Mouse (Mus musculus) forelimb bud, embryonic 11.5 days (tissue): ENCODE measurements around the gene Lrig1.

Source experiments
- DNase-seq: peaks from one replicate; pipeline ENCODE4 v3.0.0-alpha.2; 2012; ENCODE audit warnings: low read depth, low spot score

Lrig1 gene

GRCm38 (mm10) chr6:94618671-94619070, 81.3 kb downstream of the Lrig1 start:
- peak; percentile 39 for DNase-seq

- no peak for DNase-seq
Measured at GRCm38 (mm10) chr6:94615936-94616335, 84.0 kb downstream of the Lrig1 start.

GRCm38 (mm10) chr6:94614346-94614745, 85.6 kb downstream of the Lrig1 start:
- no peak for DNase-seq

- DNase-seq, result no peak
Measured at GRCm38 (mm10) chr6:94613235-94613895, 86.6 kb downstream of the Lrig1 start.

GRCm38 (mm10) chr6:94604546-94604945, 95.4 kb downstream of the Lrig1 start:
- DNase-seq, result no peak

GRCm38 (mm10) chr6:94604072-94604471, 95.9 kb downstream of the Lrig1 start:
- no peak for DNase-seq

GRCm38 (mm10) chr6:94601811-94602210, 98.1 kb downstream of the Lrig1 start:
- no peak for DNase-seq

- DNase-seq, result no peak
Measured at GRCm38 (mm10) chr6:94601101-94601500, 98.9 kb downstream of the Lrig1 start.

GRCm38 (mm10) chr6:94599016-94599415, 100.9 kb downstream of the Lrig1 start:
- DNase-seq, result no peak

- no peak for DNase-seq
Measured at GRCm38 (mm10) chr6:94598421-94598820, 101.5 kb downstream of the Lrig1 start.

GRCm38 (mm10) chr6:94596761-94597485, 103.0 kb downstream of the Lrig1 start:
- DNase-seq, result no peak

- DNase-seq, result no peak
Measured at GRCm38 (mm10) chr6:94596051-94596760, 103.8 kb downstream of the Lrig1 start.

GRCm38 (mm10) chr6:94595206-94595605, 104.8 kb downstream of the Lrig1 start:
- no peak for DNase-seq

- DNase-seq, result no peak
Measured at GRCm38 (mm10) chr6:94594711-94595110, 105.2 kb downstream of the Lrig1 start.

GRCm38 (mm10) chr6:94594096-94594665, 105.8 kb downstream of the Lrig1 start:
- DNase-seq, result no peak

GRCm38 (mm10) chr6:94592710-94593109, 107.2 kb downstream of the Lrig1 start:
- peak; percentile 45 for DNase-seq

- peak; percentile 45 for DNase-seq
Measured at GRCm38 (mm10) chr6:94592243-94592642, 107.7 kb downstream of the Lrig1 start.

GRCm38 (mm10) chr6:94588365-94588764, 111.6 kb downstream of the Lrig1 start:
- DNase-seq, result no peak

- DNase-seq, result no peak
Measured at GRCm38 (mm10) chr6:94584976-94585375, 115.0 kb downstream of the Lrig1 start.

GRCm38 (mm10) chr6:94584147-94584695, 115.7 kb downstream of the Lrig1 start:
- DNase-seq, result no peak

GRCm38 (mm10) chr6:94582055-94582454, 117.9 kb downstream of the Lrig1 start:
- no peak for DNase-seq

GRCm38 (mm10) chr6:94577991-94578390, 122.0 kb downstream of the Lrig1 start:
- no peak for DNase-seq
